Mouse (Mus musculus): ENCODE measurements at regions not wholly inside any gene's neighbourhood (a gene's known extent, or its start where the extent isn't known, plus 50 kb on each side); places are given as distances from the start of the nearest gene placed in this dataset.

DNA sequence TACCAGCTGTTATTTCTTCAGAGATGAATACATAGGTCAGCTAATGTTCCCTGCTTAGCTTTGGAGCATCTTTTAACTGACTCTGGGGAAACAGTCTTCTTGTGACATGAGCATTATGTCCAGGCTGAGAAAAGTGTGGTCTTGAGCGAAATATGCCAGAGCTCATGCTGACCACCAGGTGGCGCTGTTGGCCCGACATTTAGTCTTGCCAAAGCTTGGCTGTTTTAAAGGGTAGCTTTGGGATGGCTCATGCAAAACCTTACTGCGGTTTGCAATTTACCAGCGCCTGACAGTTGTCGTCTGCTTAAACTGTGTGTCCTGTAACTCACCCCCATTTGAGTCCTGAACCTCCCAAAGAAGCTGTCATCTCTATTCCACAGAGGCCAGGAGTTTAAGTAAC, 91.6 kb downstream of the Gm525 start:
- ATAC-seq (replicated peaks; ENCODE audit: insufficient number of reproducible peaks, low FRiP score, low TSS enrichment, poor library complexity, severe bottlenecking): peak; percentile 70; the same call in 1 of the 2 replicates

DNA sequence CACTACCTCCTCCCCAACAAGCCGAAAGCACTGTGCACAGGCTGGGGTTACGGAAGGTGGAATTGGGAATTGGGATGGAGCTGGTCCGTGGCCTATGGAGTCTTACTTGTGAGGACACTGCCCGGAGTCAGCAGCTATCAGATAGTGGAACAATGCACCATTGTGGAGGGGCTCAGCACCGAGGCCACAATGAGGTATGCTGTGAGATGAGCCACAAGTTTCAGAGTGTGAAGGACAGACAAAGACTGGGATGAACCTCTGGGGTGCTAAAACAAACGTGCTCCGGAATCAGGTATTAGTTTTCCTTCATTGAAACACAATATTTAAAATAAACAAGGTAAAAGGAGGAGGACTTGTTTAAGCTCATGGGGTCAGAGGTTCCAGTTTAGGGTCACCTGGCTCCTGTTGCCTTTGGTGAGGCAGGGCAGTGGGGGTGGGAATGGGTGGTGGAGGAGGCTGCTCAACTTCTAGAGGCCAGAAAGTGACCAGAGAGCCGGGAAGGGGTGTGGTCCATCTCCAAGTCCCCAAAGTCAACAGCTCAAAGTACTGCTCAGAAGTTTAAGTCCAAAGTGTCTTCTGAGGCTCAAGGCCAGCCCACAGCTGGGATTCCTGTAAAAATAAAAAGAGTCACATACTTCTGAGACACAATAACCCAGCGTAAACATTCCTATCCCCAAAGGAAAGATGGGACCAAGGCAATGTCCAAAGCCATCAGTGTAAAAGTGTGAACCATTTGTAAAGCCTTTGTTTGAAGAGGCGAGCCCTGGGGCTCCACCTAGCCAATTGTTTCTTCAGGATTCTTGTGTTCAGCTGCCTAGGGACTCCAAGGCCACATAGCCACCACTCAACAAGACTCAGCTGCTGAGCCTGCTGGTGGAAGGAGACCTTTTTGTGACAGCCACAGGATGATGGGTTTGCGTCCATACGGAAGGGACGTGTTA, 80.1 kb downstream of the Gm525 start:
- no peak for ATAC-seq (replicated peaks; ENCODE audit: insufficient number of reproducible peaks, low FRiP score, low TSS enrichment, poor library complexity, severe bottlenecking)

- no peak for ATAC-seq (replicated peaks; ENCODE audit: insufficient number of reproducible peaks, low FRiP score, low TSS enrichment, poor library complexity, severe bottlenecking)
These were observed 74.3 kb downstream of the Gm525 start for GRCm38 (mm10) chr11:89147990-89148389.

- no peak for ATAC-seq (replicated peaks; ENCODE audit: insufficient number of reproducible peaks, low FRiP score, low TSS enrichment, poor library complexity, severe bottlenecking)
These were observed 71.8 kb downstream of the Gm525 start for GRCm38 (mm10) chr11:89145281-89145945.

GRCm38 (mm10) chr11:89142527-89143154, 69.0 kb downstream of the Gm525 start:
- ATAC-seq (replicated peaks; ENCODE audit: insufficient number of reproducible peaks, low FRiP score, low TSS enrichment, poor library complexity, severe bottlenecking): no peak

Data from monocyte, adult 5-6 weeks (primary cell).